Mouse (Mus musculus): ENCODE measurements at regions not wholly inside any gene's neighbourhood (a gene's known extent, or its start where the extent isn't known, plus 50 kb on each side); places are given as distances from the start of the nearest gene placed in this dataset.

DNA sequence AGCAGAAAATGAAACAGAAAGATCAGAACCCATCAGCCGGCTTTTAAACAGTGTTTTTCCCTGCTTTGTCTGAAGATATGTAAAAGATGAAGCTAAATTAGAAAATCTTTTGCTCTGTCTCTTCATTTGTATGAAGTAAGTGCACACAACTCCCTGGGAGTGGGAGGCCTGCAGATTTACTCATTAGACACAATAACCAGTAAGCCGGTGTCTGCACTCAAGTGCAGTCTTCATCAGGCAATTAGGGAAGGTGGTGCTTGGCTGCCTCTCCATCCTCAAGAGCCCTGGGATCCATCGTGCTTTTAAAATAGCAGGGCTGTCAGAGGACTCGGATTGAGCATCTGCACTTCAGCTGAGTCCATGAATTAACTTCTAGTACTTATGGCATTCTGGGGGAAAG, 945.1 kb downstream of the Slc4a3 start:
- no peak for DNase-seq (ENCODE audit: low read depth)

DNA sequence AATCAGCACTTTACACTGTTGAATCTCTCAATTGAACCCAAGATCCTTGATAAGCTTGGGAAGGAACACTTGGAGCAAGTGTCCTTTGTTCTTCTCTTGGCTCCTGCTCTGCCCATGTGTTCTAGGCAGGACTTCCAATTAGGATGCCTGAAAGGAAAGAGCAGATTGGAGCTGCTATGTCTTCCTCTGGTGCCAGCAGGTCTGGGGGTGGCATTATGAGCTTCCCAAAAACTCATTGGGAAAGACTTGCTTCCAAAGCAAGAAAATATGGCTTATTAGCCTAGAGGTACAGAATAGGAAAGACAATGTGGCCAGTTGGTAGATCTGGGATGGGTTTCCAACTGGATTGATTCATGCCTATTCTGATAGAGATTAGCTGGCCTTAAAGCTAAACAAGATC, 959.1 kb downstream of the Slc4a3 start:
- DNase-seq (ENCODE audit: low read depth), result no peak

DNA sequence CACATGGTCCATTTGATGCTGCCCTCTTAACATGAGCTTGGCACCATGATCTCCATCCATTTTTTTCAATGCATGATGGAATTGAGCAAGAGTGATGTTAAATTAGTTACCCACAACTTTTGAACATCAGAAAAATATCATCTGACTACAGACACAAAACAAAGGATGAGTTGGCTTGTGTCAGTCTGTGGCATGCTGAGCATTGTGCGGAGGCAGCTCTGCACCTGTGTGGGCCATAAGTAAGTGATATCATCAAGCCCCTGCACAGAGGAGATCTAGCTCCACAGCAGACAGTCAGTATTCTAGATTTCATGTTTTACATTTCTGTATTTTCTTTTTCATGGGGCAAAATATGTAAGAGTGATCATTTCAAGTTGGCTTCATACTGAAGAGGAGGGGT, 962.8 kb downstream of the Slc4a3 start:
- DNase-seq (ENCODE audit: low read depth), result no peak

DNA sequence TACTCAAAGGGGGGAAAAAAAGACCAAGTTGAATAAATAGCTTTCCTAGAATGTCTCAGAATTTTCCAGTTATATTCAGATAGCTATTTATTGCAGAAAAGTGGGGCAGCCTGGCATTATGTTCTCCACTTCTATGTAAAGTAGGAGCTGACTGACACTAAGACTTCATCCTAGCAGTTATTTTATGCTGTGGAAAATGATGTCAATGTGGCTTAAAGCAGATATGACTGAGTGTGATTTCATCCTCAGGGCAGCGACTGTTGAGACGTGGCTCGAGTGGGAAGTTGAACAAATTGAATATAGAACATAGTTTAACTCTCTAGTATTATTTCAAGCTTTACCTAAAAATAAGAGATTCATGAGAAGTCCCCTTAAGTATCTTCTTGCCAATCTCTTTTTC, 963.4 kb downstream of the Slc4a3 start:
- no peak for DNase-seq (ENCODE audit: low read depth)

DNA sequence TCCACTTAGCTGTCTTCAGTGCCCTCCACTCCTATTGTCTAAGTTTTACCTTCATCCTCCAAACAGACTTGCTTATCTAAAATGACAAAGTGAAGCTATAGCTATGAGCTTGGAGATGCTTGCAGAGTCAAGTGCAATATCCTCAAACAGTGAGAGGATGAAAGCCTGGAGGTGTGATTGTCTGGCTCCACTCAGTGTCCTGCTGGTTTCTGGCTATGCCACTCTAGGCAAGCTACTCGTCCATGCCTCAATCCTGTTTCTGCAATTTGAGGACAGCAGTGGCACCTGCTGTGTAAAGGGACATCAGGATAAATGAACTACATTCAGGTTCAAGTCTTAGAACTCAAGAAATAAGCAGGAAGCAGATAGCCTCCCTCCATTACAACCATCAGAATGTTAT, 966.1 kb downstream of the Slc4a3 start:
- no peak for DNase-seq (ENCODE audit: low read depth)

DNA sequence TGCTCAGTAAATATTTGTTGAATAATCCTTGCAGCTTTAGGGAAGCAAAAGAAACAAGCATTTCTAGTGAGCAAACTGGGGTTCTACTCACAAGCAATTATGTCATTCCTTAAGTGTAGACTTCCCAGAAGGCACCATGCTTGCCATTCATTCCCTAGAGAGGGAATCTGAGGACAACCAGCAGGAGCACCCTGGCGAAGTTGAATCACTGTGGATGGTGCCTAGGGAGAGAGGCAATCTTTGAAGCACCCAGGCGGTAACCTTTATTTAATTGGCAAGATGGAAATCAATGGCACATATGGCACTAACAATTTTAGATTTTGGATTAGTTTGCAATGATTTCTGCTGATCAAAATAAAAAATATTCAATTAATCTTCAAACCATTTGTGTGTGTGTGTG, 967.4 kb downstream of the Slc4a3 start:
- no peak for DNase-seq (ENCODE audit: low read depth)

DNA sequence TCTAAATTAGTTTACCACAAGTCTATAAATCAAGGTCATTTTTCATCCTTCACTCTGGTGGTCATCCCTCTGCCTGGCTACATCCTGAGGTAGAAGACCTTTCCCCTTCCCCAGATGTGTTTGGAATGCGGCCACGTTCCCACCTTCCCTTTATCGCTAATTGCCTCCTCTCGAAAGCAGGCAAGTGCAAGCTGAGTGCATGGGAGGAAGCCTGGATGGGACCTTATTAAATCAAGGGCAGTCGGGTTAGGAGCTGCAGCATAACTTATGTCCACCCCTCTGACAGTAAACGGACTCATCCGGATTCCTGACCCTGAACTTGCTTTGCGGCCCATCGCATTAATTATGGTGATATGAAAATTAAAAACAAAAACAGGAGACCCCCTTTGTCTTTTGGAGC, 983.5 kb downstream of the Slc4a3 start:
- DNase-seq (ENCODE audit: low read depth), result no peak

DNA sequence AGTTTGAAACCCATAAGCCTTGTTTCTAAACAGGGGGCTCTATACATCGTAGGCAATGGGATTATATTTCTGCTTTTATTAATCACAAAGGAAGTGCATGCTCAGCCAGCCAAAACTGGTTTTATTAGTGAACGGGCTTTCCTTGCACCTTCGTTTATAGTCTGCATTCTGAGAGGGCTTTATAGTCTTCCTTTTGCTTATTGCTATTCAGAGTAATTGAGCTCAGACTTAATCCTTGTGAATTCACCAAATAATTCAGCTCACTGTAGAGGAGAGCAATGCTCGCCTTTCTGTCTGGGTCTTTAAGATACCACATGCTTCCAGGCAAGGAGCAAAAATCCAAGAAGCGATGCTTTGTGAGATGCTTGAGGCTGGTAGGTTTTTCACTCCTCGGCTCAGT, 984.3 kb downstream of the Slc4a3 start:
- no peak for DNase-seq (ENCODE audit: low read depth)

DNA sequence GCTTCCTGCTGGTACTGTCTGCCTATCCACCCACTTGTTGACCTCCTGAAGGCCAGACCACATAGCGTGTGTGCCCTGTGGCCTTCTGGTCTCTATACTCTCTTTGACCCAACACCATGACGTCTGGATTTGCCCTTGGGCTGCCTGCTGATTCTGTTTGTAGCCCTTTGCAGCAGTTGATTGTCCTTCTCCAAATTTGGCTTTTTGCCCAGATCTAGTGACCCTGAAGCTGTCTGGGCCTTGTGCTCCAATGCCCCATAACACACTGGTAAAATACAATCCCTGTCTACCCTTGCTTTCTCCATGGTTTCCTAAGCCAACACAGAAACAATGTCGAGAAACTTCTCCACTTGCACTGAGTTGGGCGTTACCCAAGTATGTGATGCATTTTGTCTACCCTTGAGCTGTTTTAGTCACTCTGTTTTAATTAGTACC, 979.3 kb downstream of the Epha4 start:
- no peak for DNase-seq (ENCODE audit: low read depth)

DNA sequence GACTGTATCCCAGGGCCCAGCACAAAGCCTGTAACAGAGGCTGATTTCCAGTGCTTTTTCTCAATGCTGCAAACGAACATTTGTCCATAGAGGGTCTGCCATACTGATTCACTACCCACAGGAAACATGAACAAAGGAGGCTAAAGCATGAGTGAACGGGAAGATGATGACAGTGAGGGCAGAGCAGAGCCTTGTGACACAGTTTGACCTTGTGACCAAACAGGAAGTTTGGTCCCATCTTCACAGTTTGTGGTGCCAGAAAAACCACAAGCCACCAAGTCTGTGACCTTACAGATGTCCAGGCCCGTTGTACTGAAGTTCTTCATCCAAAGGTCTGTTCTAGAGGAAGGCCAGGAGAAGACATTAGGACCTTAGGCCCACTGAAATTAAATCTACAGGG, 974.4 kb downstream of the Epha4 start:
- no peak for DNase-seq (ENCODE audit: low read depth)

DNA sequence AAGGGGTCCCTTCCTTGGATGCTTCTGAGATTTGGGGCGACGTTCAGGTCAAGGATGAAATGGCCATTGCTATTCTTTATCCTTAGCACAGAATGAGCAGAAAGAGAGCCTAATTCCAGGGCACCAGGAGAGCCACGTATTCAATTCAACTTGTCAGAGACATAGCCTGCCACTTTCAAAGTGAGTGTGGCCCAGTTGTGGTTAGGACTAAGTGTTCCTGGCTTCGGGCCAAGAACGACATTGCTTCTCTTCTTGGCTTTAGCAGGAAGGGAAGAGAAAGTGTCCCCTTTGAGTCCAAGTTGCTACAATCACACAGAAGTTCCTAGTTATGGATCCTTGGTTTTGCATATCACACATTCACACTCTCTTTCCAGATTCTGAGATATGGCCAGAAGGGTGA, 964.0 kb downstream of the Epha4 start:
- DNase-seq (ENCODE audit: low read depth), result no peak

DNA sequence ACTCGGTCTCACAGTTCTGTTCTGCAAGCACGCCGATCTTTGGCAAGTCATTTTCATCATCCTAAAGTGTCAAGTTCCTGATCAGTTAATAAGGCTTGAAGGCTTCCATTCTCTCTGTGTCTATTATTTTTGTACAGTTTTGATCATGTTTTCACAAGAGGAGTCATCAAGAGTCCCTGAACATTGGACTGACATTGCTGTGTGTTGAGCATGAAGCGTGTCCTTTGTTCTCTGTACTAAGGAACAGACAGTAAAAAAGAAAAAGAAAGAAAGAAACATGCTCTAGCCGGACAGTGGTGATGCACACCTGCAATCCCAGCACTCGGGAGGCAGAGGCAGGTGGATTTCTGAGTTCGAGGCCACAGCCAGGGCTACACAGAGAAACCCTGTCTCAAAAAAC, 955.4 kb downstream of the Epha4 start:
- no peak for DNase-seq (ENCODE audit: low read depth)

DNA sequence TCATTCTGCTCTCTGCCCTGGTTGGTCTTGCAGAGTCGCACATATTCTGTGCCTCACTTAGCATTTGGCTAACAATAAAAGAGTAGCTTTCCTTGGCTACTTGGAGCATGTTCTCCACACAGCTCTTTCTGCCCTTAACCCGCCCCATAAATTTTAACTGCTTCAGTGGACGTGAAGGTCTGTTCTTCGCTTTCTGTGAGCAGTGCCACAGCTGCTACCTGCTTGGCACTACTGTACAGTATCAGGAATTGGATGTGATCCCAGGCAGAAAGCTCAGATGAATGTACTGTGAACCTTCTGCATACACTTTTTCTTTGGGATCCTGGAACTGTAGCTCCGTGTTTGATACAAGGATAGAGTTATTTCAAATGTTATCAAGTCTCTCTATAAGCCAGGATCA, 939.4 kb downstream of the Epha4 start:
- DNase-seq (ENCODE audit: low read depth), result no peak

DNA sequence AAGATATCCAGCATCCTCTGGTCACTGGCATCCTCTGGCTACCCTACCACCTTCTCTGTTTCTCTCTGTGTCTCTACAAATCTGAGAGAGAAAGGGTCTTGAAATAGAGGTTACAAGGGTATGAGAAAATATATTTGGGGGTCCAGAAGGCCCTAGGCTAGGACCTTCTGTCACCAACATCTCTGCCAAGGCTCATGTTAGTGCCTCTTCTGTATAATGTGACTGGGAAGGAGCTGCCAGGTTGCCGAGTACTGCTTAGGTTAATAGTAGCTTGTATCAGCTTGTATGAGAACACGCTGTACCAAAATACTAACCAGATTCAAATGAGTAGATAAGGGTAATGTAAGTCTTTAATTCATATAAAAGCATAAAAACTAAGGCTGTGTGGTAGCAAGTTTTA, 929.0 kb downstream of the Epha4 start:
- no peak for DNase-seq (ENCODE audit: low read depth)

DNA sequence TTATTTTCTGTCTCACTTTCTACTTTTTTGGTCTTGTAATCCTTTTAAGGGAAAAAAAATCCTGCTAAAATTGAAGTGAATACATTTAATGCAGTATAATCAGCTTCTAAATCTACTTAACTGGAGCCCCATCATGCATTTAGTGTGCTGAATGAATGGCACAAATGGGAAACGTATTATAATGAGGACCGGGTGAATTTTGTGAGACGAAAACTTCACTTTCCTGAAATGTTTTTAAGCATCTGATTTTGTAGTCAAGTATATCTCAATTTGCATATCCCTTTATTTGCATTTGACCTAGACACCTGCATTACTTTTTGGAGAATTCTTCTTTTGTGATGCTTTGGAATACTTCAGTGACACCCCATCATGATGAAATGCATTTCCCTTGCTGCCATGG, 889.1 kb downstream of the Epha4 start:
- DNase-seq (ENCODE audit: low read depth), result no peak

DNA sequence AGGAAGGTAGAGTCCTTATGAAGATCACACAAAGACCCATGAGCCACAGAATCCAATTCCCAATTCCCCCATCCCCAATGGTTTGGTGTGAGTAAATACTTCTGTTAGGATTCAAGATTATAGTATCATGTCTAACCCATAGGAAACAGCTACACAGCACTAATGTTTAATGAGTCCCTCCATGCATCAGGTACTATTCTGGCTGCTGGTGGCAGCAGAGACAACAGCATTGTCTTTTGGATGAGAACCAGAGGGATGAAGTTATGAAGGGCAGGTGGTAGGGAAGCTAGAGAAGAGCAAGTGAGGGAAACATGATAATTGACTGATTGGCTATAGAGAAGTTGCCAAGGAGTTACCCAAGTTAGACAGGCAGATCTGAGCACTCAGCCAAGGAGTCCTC, 885.0 kb downstream of the Epha4 start:
- DNase-seq (ENCODE audit: low read depth), result no peak

DNA sequence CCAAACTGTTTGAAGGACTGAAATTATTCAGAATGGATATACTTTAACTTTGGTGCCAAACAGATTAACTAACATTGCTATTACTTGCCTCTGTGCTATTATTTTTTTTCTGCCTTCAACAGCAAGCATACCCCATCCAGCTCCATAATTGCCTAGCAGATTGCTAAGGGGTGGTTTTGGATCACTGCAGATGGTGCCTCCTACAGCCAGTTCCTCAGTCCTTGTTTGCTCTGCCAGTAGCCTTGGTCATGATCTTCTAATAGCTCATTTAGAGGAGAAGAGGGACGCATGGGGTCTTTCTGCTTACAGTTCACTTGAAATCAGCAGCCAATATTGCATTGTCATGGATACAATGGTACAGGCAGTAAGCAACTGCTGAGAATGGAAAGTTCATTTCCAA, 880.8 kb downstream of the Epha4 start:
- DNase-seq (ENCODE audit: low read depth), result no peak

DNA sequence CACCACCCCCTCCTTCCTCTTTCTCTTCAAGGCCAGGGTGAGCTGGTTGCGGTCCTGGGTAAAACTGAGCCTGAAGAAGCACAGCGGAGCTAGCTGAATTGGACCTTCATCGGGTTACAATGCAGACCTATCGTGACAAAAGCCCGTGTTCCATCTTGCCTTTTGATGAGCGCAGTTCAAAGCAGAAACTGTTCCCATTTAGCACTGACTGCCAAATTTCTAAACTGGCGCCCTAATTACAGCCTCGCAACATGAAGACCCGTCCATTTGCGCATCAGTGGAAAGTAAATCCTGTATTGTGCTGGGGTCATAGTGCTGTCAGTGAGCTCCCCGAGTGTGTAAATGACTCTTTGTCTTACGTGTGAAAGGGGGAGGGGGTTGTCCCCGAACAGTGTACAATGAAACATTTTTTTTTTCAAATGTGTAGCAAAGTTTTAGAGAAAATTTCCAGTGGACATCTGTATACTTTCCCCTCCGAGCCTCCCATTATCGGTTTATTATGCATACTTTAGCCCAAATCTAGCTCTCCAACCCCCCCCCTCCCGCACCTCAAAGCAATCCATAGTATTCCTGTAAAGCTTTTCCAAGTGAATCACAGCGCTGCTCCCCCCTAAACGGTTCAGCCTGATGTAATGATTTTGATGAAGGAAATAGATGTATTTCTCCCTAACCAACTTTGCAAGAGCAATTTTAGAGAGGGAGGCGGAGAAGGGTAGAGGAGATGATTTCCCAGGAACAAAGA, 877.4 kb downstream of the Epha4 start:
- no peak for DNase-seq (ENCODE audit: low read depth)

DNA sequence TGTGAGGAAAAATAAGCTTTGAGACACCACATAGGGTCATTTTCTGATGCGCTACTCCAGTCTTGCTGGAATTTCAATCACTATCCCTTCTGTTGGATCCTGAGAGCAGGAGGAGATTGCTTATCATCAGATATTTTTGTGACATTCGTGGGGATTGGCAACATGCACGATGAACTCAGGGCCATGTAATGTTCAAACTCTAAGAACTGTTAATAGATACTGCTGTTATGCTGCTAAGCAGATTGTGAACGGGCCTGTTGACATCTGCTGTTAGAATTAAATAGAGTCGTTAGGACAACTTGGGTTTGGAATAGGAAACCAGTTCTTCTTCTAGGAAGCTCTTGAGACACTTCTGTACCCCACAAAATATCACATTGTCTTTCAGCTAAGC, 876.9 kb downstream of the Epha4 start:
- no peak for DNase-seq (ENCODE audit: low read depth)

DNA sequence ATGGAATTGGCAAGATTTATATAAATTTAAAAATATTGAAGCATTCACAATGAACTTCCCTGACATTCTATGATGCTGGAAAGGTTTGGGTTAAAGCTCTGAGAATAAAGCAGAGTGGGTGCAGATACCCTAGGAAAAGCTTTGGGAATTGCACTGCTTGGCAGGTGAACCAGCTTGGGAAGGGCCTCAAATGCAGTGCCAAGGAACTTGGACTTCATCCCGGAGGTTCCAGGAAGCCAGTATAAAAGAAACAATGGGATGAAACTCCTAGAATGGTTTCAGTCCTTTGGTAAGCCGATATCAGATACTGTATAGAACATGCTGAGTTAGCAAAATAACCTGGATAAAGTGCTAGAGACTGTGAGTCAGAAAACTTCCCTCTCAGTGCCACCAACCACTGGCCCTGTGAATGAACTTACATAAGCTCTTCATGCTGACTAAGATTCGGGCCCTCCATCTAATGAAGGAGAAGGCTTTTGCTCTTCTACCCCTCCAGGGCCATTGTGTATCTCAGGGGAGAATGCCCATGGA, 873.6 kb downstream of the Epha4 start:
- no peak for DNase-seq (ENCODE audit: low read depth)

DNA sequence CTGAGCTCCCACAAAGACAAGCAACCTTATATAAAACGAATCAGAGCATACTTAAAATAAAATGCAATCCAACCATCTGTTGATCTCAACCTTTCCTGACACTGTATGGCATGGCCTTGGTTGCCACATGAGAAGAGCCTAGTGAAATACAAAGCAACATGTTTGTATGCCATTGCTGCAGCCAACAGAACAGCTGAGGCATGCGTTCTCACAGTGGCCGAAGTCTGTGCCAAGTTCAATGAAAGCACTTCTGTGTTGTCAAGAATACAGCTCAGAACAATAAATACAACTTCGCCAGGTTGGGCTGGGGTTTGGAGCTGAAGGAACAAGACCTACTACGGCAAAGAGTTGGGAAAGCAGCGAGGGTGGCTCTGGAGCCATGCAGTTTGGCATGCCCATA, 872.2 kb downstream of the Epha4 start:
- DNase-seq (ENCODE audit: low read depth), result no peak

DNA sequence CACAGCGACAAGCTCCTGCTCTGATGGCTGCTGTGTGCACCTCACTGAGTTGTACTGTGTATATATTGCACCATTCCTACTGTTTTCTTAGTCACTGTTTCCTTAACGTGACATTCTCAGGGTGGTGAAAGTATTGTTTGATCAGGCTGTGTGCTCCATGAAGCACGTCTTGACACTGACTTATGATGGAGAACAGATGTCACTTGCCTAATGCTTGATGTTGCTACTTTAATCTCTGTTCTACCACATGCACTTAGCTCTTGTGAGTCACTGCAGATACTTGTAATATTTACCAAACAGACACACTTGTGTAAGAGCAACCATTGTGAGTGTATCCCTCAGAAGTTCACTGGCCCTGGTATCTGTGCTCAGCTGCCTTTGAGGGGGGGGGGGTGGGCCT, 870.0 kb downstream of the Epha4 start:
- DNase-seq (ENCODE audit: low read depth), result no peak

DNA sequence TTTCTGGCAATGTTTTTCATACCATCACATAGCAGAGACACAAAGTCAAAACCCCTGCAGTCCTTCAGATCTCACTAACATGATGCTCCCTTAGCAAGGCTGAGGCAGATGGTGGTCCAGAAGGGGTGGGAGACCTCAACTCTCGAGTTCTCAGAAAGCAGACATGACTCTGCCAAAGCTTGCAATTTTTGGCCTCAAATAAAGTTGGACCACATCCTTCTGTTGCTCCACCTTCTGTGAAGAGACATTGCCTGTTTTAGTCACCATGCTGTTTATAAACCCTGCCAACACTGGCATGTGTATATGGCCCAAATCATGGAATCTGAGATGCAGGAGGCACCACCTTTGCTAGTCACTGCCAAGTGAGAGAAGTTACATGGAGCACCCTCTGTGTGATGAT, 860.1 kb downstream of the Epha4 start:
- no peak for DNase-seq (ENCODE audit: low read depth)

DNA sequence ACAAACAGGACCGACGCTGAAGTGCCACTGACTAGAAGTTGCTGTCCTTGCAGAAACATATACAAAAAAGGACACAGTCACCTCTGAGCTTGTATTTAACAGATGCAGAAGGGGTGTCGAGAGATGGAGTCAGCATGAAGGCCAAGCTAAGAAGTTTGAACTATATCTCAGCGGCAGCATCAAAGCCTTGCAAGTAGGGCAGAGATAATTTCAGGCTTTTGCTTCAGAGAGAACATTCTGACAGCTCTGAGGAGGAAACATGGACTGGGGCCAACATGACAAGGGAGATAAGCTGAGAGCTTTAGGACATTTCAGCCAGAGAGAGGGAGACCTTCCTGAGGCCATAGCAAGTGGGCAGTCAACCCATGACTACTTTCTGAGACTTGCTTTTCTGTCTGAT, 856.7 kb downstream of the Epha4 start:
- no peak for DNase-seq (ENCODE audit: low read depth)
